Mouse (Mus musculus): ENCODE results near the gene Lamc1. TPM values are rescaled to one million over a fixed set of nuclear protein-coding genes. Genes with fewer than 3 reads are reported as not detected.

The Lamc1 gene
- polyA plus RNA-seq, 1 experiment from 2014 or later: 28.4 TPM

DNA sequence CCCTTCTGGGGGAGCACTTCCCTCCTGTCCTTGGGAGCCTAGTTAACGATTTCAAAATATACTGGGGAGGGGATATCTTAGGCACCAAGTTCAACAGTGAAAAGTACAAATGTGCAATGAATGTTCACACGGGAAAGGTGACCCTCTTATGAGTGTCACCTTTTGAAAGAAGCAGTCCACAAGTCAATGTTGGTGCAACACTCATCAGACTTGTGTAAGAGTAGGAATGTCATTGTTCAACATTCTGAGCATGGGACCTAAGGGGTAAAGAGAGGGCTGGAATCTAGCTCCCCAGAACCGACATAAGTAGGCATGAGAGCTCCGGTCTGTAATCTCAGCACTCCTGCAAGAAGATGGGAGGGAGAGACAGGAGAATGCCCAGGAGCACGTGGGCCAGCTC, 45.1 kb downstream of the Lamc1 start:
- DNase-seq (ENCODE audit: low spot score): no peak
- Histone ChIP-seq H3K27me3 (replicated peaks; ENCODE audit: low read depth, poor library complexity, severe bottlenecking) (no peaks in the 10 kb centered on the region), H3K4me1 (peaks cover 26% of the 10 kb centered on the region), H3K27ac (replicated peaks) (no peak overlapping the region), H3K36me3 (replicated peaks) (no peaks in the 10 kb centered on the region), H3K9me3 (no peaks in the 10 kb centered on the region), H3K4me3 (no peak overlapping the region)
- WGBS: 85% methylated on average over 5 of the region's 5 CpGs

DNA sequence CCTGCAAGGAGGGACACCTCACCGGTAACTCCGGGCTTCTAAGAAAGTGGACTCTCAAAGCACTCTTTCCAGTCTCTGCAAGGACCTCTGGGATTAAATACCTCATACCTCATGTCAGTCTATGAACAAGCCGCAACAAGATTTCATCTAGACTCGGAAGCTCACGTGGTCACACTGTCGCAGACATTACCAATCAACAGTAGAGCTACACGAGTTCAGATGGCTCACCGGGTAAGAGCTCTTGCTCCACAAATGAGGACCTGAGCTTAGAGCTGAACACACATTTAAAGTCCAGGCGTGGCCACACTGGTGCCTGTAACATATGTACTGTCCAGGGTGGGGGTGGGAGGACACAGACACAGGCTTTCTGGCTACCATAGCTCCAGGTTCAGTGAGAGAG, 46.4 kb downstream of the Lamc1 start:
- DNase-seq (ENCODE audit: low spot score): no peak
- Histone ChIP-seq H3K4me3 (no peak overlapping the region), H3K4me1 (peaks cover 26% of the 10 kb centered on the region), H3K27ac (replicated peaks) (no peak overlapping the region), H3K9me3 (no peaks in the 10 kb centered on the region), H3K27me3 (replicated peaks; ENCODE audit: low read depth, poor library complexity, severe bottlenecking) (no peaks in the 10 kb centered on the region), H3K36me3 (replicated peaks) (no peaks in the 10 kb centered on the region)
- WGBS: 89% methylated on average over 9 of the region's 9 CpGs

DNA sequence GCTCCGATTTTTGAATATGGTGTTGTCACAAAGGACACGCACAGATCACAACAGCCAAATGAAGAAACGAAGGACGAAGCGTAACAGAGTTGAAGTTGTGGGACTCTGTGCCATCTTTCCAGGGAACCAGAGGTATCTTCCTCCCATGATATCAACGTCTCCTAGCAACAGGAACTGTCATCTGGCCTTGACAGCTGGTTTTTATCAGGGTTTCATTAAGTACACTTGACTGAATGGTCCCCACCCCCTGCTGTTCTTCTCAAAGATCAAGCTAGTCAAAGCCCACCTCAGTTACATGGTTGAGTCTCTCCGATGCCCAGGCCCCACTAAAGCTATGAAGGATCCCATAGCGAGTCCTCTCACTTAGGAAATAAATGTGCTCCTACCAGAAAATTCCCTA, 47.4 kb downstream of the Lamc1 start:
- H3K4me1 ChIP-seq: peaks cover 28% of the 10 kb centered on the region
- no peaks in the 10 kb centered on the region for H3K36me3 ChIP-seq (replicated peaks)
- H3K27me3 ChIP-seq (replicated peaks; ENCODE audit: low read depth, poor library complexity, severe bottlenecking): no peaks in the 10 kb centered on the region
- H3K4me3 ChIP-seq: no peak overlapping the region
- no peak for DNase-seq (ENCODE audit: low spot score)
- H3K27ac ChIP-seq (replicated peaks): no peak overlapping the region
- 84% methylated on average over 8 of the region's 8 CpGs for WGBS
- H3K9me3 ChIP-seq: no peaks in the 10 kb centered on the region

DNA sequence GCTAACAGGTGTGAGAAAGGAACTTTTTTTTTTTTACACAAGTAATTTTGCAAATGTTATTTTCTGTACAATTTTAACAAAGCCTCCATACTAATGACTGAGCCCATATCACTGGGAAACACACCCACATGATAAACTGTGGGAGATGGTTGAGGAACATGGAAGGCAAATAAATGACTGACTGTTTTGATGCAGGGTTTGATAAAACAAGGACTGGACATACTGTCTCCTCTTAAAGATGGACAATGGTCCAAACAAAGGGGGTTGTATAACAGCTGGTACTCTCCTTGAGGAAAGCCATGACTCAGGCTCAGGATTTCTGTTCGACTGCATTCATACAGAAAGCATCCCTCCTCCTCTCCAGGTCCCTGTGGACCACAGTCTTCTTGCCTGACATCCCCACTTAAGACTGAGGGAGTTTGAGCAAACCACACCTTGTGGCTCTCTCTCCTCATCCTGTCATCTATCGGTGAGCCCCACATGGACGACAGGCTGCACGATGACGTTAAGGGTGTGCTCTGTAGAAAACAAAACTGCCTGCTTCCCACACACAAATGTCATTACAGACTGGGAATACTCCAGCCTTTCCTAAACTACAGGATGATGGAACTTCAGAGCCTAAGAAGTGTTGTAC, 50.1 kb downstream of the Lamc1 start:
- 87% methylated on average over 5 of the region's 5 CpGs for WGBS
- no peaks in the 10 kb centered on the region for H3K27me3 ChIP-seq (replicated peaks; ENCODE audit: low read depth, poor library complexity, severe bottlenecking)
- H3K9me3 ChIP-seq: no peaks in the 10 kb centered on the region
- no peaks in the 10 kb centered on the region for H3K36me3 ChIP-seq (replicated peaks)
- no peak overlapping the region for H3K27ac ChIP-seq (replicated peaks)
- H3K4me3 ChIP-seq: no peak overlapping the region
- peaks cover 35% of the 10 kb centered on the region for H3K4me1 ChIP-seq
- no peak for DNase-seq (ENCODE audit: low spot score)

DNA sequence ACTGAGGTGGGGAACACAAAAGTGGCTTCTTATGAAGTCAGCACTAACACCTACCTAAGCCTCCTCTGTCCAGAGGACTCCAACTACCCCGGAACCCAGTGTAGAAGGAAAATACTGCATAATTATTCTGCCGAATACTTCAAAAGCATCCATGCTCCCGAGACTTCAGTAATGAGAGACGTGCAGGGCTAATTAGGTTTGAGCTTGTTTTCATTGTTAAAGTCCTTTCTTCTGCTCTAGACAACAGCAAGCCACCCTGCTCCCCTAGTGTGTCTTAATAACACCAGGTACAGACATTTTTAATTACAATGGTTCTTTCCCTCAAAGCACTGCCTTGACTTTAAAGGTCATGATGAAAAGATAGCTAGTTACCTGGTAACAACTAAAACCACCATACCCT, 51.1 kb downstream of the Lamc1 start:
- Histone ChIP-seq H3K9me3 (no peaks in the 10 kb centered on the region), H3K27me3 (replicated peaks; ENCODE audit: low read depth, poor library complexity, severe bottlenecking) (no peaks in the 10 kb centered on the region), H3K4me1 (peaks cover 34% of the 10 kb centered on the region), H3K4me3 (no peak overlapping the region), H3K36me3 (replicated peaks) (no peaks in the 10 kb centered on the region), H3K27ac (replicated peaks) (no peak overlapping the region)
- 37% methylated on average over 4 of the region's 4 CpGs for WGBS
- DNase-seq (ENCODE audit: low spot score): no peak

DNA sequence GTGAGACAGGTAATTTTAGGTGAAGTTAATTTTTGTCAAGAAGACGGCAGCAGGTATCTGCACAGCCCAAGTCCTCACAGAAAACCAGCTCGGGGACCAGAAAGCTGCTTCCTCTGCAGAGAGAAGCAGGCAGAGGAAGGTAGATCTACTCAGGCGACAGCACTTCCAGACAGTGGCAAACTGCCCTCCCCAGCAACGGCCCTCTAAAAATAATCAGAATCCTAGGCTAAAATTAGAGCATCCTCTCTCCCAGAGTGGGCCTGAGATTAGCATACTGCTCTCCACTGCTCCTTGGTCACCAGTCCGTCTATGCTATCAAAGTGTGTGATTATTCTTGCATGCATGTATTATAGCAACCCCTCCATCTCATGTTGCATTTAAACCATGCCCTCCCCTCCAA, 52.2 kb downstream of the Lamc1 start:
- WGBS: 67% methylated on average over 5 of the region's 5 CpGs
- no peaks in the 10 kb centered on the region for H3K27me3 ChIP-seq (replicated peaks; ENCODE audit: low read depth, poor library complexity, severe bottlenecking)
- no peaks in the 10 kb centered on the region for H3K36me3 ChIP-seq (replicated peaks)
- no peak overlapping the region for H3K27ac ChIP-seq (replicated peaks)
- peaks cover 28% of the 10 kb centered on the region for H3K4me1 ChIP-seq
- H3K9me3 ChIP-seq: no peaks in the 10 kb centered on the region
- DNase-seq (ENCODE audit: low spot score): no peak
- no peak overlapping the region for H3K4me3 ChIP-seq

DNA sequence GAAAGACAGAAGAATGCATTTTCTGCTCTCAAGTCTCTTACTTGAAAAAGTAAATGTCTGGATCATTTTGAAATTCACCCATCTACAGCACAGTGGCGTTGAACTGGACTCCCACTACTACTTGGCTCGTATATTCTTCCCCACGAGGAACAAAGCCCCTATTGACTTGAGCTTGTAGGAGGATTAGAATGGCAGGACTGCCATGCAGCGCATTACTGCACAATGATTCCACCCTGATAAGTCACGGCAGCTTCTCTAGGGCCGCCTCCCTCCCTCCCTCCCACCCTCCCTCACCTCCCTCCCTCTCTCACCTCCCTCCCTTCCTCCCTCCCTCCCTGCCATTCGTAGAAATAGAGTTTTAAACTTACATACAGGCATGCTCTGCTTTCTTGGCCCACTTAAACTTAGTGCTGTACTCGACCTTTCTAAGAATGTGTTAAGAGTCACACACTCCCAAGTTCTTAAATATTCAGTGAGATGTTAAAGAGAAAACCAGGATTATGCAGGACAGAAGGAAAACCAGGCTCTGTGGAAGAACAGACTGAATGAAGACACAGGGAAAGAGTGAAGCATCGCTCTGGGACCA, 54.5 kb downstream of the Lamc1 start:
- Histone ChIP-seq H3K27ac (replicated peaks) (0 out of 2 replicates have a peak overlapping the region, but pooled peaks have one; percentile 27), H3K9me3 (no peaks in the 10 kb centered on the region), H3K36me3 (replicated peaks) (no peaks in the 10 kb centered on the region), H3K4me3 (no peak overlapping the region), H3K27me3 (replicated peaks; ENCODE audit: low read depth, poor library complexity, severe bottlenecking) (no peaks in the 10 kb centered on the region), H3K4me1 (peaks cover 33% of the 10 kb centered on the region)
- DNase-seq (ENCODE audit: low spot score): no peak
- WGBS: 49% methylated on average over 9 of the region's 9 CpGs

DNA sequence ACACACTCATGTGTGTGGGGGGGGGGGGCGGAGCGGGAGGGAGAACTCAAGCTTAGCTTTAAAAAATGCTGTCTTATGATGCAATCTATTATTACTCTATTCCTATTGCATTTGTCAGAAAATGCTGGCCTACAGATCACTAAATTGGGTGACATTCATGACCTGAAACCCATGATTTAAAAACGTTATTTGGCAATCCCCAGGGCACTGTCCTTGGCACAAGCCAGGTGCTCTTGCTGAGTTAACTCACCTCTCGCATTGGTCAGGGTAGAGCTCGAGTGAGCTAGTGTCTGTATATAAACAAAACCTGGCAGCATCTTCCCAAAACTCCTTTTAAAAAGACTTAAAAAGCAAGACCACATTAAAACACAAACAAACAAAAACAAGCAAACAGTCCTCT, 57.1 kb downstream of the Lamc1 start:
- 85% methylated on average over 5 of the region's 5 CpGs for WGBS
- DNase-seq (ENCODE audit: low spot score): no peak
- no peaks in the 10 kb centered on the region for H3K36me3 ChIP-seq (replicated peaks)
- H3K27ac ChIP-seq (replicated peaks): no peak overlapping the region
- no peaks in the 10 kb centered on the region for H3K27me3 ChIP-seq (replicated peaks; ENCODE audit: low read depth, poor library complexity, severe bottlenecking)
- H3K4me1 ChIP-seq: peaks cover 25% of the 10 kb centered on the region
- no peaks in the 10 kb centered on the region for H3K9me3 ChIP-seq
- no peak overlapping the region for H3K4me3 ChIP-seq

DNA sequence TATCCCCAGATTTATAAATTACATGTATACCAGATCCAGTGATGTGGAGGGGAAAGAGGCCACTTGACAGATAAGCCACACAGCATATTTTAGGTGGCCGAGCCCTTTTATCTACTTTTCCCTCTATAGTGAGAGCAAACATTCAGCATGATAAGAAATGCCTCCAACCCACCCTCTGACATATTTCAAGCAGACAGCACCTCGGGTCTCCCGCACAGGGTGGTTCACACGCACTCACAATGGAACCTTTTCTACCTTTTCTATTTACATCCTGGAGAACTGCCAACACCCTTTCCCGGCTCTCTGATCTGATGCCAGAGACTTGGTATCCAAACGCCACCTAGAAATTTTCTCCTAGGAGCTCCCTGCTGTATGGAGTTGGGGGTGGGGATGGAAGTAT, 58.0 kb downstream of the Lamc1 start:
- Histone ChIP-seq H3K27me3 (replicated peaks; ENCODE audit: low read depth, poor library complexity, severe bottlenecking) (no peaks in the 10 kb centered on the region), H3K27ac (replicated peaks) (no peak overlapping the region), H3K4me1 (peaks cover 22% of the 10 kb centered on the region), H3K9me3 (no peaks in the 10 kb centered on the region), H3K4me3 (no peak overlapping the region), H3K36me3 (replicated peaks) (no peaks in the 10 kb centered on the region)
- WGBS: 87% methylated on average over 6 of the region's 6 CpGs
- DNase-seq (ENCODE audit: low spot score): no peak

DNA sequence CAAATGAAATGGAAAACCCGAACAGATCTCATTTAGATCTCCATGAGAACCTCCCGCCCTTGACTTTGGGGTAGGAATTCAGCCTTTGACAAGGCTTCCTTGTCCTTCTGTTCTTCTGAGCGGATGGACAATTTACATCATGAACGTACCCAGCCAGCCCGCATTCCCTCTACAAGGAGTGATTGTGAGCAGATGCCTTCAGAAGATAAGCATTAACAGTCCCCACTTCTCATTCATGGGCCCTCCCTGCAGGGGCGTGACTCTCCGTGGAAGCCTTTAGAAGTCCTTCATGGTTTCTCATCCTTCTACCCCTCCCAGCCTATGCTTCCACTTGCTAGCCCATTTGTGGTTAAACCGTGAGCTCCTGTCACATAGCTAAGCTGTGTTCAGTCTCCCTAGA, 58.9 kb downstream of the Lamc1 start:
- Histone ChIP-seq H3K9me3 (no peaks in the 10 kb centered on the region), H3K36me3 (replicated peaks) (no peaks in the 10 kb centered on the region), H3K27me3 (replicated peaks; ENCODE audit: low read depth, poor library complexity, severe bottlenecking) (no peaks in the 10 kb centered on the region), H3K4me3 (no peak overlapping the region), H3K4me1 (peaks cover 25% of the 10 kb centered on the region), H3K27ac (replicated peaks) (no peak overlapping the region)
- 56% methylated on average over 8 of the region's 8 CpGs for WGBS
- DNase-seq (ENCODE audit: low spot score): no peak

DNA sequence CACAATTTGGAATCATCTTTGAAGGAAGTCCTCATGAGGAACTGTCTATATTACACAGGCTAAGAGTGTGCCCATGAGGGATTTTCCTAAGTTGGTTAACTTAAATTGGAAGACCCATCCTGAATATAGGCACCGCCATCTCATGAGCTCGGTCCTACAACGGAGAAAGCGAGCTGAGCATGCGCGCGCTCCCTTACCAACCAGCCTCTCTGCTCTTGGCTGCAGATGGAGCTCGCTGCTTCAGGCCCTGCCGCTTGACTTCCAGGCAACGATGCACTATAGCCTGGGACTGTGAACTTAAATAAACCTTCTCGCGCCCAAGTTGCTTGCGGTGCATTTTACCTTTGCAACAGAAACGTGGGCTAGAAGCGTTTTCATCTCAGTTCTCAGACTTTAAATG, 61.8 kb downstream of the Lamc1 start:
- no peaks in the 10 kb centered on the region for H3K27me3 ChIP-seq (replicated peaks; ENCODE audit: low read depth, poor library complexity, severe bottlenecking)
- DNase-seq (ENCODE audit: low spot score): no peak
- 94% methylated on average over 15 of the region's 15 CpGs for WGBS
- H3K9me3 ChIP-seq: no peaks in the 10 kb centered on the region
- H3K4me3 ChIP-seq: no peak overlapping the region
- no peak overlapping the region for H3K27ac ChIP-seq (replicated peaks)
- H3K4me1 ChIP-seq: peaks cover 25% of the 10 kb centered on the region
- no peaks in the 10 kb centered on the region for H3K36me3 ChIP-seq (replicated peaks)

DNA sequence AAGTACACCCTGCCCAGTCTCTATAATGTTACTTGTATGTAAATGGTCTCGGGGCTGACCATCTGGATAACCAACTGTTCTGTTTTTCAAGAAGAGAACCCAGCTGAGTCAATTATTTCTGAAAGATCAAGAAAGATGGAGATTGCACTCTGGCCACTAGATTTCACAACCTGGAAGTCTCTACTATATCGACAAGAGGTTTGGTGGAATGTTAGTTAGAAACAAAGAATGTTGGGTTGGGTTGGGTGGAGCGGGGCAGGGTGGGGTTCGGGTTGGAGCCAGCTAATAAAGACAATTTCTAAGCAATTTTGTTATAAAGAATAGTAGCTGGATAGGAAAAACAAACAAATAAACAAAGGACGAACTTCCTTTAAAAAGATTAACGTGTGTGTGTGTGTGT, 62.9 kb downstream of the Lamc1 start:
- Histone ChIP-seq H3K4me3 (no peak overlapping the region), H3K27me3 (replicated peaks; ENCODE audit: low read depth, poor library complexity, severe bottlenecking) (no peaks in the 10 kb centered on the region), H3K9me3 (no peaks in the 10 kb centered on the region), H3K36me3 (replicated peaks) (no peaks in the 10 kb centered on the region), H3K27ac (replicated peaks) (no peak overlapping the region), H3K4me1 (peaks cover 37% of the 10 kb centered on the region)
- no peak for DNase-seq (ENCODE audit: low spot score)
- WGBS: 90% methylated on average over 6 of the region's 6 CpGs

DNA sequence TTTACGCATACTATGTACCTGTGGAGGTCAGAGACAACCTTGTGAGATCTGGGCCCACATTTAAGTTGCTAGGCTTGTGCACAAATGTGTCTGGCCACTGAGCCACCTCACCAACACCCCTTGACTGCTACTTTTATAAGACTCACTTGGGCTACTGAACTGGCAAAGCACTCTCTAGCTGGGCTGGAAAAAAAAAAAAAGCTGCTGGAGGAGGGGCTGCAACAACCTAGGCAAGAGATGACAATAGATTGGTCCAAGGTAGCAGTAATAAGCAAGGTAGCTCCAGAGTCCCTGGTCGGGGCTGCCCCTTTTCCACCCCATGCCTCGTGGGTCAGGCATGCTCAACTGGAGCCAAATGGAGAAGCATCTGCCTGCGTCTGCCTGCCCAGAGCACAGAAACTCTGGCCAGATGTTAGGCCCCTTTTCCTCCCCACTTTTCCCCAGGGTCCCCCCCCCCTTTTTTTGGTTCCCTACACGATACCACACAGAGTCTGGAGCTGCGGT, 63.7 kb downstream of the Lamc1 start:
- H3K4me3 ChIP-seq: no peak overlapping the region
- no peaks in the 10 kb centered on the region for H3K27me3 ChIP-seq (replicated peaks; ENCODE audit: low read depth, poor library complexity, severe bottlenecking)
- no peaks in the 10 kb centered on the region for H3K36me3 ChIP-seq (replicated peaks)
- no peak for DNase-seq (ENCODE audit: low spot score)
- H3K27ac ChIP-seq (replicated peaks): no peak overlapping the region
- 79% methylated on average over 6 of the region's 6 CpGs for WGBS
- peaks cover 42% of the 10 kb centered on the region for H3K4me1 ChIP-seq
- no peaks in the 10 kb centered on the region for H3K9me3 ChIP-seq

Data from embryonic facial prominence, embryonic 10.5 days (tissue).